Mouse (Mus musculus) brain, embryonic 14.5 days (tissue): Measurements from ENCODE around the gene Thsd4. TPM values are rescaled to one million over a fixed set of nuclear protein-coding genes. Genes with fewer than 3 reads are reported as not detected.
A peak's percentile ranks its signal among the peaks of the same experiment; 100 is the strongest.

Experiments used
- DNase-seq: peaks from one replicate; pipeline ENCODE4 v3.0.0-alpha.2; 2011; ENCODE audit warnings: low read depth
- CTCF ChIP-seq: fragments of 200-500 bp; IDR thresholded peaks from 2 replicates; pipeline ENCODE4 v1.5.1; 2012; ENCODE audit warnings: inconsistent platforms, mild to moderate bottlenecking, moderate library complexity, borderline replicate concordance; ENCODE audit not compliant: insufficient read depth, insufficient read length; ENCODE audit errors: extremely low read depth
- POLR2A ChIP-seq: fragments of 200-500 bp; IDR thresholded peaks from 2 replicates; pipeline ENCODE4 v1.6.1; 2012; ENCODE audit warnings: mild to moderate bottlenecking, inconsistent platforms, borderline replicate concordance; ENCODE audit not compliant: poor library complexity, insufficient read depth, insufficient read length, severe bottlenecking; ENCODE audit errors: extremely low read depth
- polyA plus RNA-seq: library from polyadenylated mRNA; depleted of rRNA; stranded (reverse); fragments of >200 nt; gene quantifications from 2 replicates; pipeline ENCODE4 v1.2.3, GENCODE M21; 2012

The Thsd4 gene
- polyA plus RNA-seq, 1 experiment, result 7.9 TPM

DNA sequence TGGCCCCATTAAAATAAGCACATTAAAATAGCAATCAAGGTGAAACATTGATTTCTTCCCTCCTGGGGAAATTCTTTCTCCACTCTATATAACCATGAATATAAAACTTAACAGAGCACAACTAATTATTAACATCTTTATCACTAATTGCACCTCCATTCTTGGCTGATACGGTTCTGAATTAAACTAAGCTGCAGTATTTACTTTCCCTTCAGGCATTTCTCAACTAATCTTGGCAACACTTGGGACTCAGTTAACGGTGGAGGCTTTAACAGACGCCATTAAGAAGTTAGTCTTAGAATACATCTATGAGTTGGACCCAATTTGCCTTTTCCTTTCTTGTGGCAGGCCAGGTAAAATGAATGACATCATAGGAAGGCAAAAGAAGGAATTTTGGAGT lies 125.8 kb downstream of the Thsd4 start:
- DNase-seq, result peak; percentile 26

DNA sequence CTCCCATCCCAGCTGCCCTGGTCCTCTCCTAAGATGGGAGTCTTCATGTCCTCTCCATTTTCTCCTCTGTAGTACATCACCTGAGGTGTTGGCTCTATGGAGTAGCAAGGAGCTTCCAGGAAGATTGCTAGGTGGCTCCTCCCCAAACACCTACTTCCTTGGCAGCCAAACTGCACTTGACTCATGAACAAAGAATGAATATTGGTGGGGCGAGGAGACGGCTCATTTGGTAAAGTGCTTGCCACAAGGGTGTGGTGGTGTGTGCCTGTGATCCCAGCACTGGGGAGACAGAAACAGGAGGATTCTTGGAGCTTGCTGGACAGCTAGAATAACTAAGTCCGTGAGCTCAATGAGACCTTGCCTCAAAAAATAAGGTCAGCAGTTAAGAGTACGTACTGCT lies 128.9 kb downstream of the Thsd4 start:
- DNase-seq, result no peak
- TF ChIP-seq CTCF, result no peak
- no peak for TF ChIP-seq POLR2A

More for the DNA sequence above, 125.8 kb downstream of the Thsd4 start:
- TF ChIP-seq POLR2A, result no peak
- TF ChIP-seq CTCF, result no peak

DNA sequence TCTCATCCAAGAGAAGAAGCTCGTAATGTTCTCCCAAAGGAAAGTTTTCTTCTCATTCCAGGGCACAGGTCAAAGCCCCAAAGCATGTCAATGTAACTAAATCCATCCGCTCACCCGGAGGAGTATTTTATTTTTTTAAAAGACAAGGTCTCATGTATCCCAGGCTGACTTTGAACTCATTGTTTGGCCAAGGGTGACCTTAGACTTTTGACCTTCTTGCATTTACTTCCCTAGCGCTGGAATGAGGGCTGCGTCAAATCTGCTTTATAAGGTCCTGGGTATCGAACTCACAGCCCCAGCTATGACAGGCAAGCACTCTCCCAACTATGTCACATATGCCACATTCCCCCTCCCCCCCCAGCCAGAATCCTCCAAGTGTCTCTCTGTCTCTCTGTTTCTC lies 137.1 kb downstream of the Thsd4 start:
- DNase-seq, result no peak
- TF ChIP-seq POLR2A (no peak), CTCF (no peak)

DNA sequence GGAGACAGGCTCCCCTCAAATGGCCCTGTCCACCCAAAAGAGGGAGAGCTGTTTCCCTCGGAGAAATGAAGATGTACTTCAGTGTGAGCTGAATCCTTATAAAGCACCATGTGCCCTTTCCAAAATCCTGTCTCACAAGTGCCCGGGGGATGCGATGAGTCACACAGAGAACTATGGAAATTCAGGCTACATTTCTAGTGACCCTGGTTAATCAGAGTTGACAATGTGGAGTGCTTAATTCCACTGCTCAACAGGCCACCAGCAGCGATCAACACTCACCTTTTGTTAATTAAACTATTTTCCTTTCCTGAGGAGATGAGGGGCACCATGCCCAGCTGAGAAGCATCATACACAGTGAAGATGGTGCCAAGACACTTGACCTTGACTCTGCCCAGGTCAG lies 138.9 kb downstream of the Thsd4 start:
- TF ChIP-seq CTCF (no peak), POLR2A (no peak)
- no peak for DNase-seq

DNA sequence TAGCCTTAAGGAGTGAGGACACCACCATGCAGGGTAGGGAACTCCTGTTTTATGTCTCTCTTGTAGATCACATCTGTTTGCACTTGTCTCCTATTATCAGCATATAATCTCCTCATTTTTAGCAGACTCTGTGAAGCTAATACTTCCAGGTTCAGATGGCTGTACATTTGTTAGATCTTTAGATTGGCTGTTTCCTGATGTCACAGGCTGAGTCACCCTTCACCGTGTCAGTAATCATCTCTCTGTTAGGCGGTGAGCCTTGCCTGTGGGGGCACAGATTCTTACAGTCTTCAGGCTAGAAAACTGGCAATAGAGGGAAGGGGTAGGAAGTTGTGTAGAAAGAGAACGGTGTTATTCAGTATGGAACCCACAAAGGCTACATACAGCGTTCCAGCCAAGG lies 139.3 kb downstream of the Thsd4 start:
- no peak for DNase-seq
- TF ChIP-seq CTCF (no peak), POLR2A (no peak)

DNA sequence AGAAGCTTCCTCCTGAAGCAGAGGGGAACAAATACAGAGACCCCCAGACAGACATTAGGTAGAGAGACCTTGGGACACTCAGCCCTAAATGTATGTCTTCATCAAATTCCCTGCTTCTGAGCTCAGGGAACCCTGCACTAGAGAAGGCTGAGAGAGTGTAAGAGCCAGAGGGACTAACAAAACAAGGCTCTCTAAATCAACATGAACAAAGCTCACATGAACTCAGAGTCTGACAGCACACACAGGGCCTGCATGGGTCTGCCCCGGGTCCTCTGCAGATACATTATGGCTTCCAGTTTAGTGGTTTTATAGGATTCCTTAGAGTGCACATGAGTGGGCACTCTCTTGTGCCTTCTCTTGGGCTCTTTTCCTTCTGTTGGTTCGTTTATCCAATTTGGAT lies 140.8 kb downstream of the Thsd4 start:
- TF ChIP-seq CTCF, result no peak
- no peak for TF ChIP-seq POLR2A
- no peak for DNase-seq

DNA sequence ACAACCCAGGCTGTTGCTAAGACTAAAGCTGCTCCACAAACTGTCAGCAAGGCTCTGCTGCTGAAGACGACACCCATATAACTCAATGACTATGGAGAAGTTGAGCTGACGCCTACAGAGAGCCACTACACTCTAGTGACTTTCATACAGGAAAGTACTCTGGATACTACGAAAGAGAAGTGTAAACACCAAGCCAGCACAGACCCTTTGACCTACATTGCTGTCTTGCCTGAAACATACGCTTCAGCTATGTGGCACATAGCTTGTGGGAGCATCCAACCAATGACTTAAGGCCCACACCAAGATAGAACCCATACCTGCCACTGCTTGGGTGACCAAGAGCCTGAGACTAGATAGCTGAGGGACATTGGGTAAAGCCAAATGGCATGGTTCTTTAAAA lies 141.3 kb downstream of the Thsd4 start:
- TF ChIP-seq CTCF (no peak), POLR2A (no peak)
- DNase-seq, result no peak

DNA sequence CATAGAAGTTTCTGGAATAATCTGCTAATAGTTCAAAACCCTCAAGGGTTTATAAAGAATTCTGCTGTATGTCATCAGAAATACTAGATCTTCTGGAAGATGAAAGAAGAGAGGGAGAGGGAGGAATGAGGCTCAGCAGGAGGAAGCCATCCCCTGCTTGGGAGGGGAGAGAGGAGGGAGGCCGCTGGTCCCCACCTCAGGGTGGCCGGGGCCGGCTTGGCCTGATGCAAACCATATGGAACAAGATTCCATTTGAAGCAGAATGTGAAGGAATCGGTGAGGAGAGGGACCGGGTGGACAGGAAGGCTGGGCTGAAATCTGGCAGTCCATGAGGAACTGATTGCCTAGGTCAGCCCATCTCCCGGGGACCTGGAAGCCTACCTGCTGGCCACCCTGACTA lies 143.6 kb downstream of the Thsd4 start:
- TF ChIP-seq POLR2A (no peak), CTCF (no peak)
- DNase-seq, result no peak

DNA sequence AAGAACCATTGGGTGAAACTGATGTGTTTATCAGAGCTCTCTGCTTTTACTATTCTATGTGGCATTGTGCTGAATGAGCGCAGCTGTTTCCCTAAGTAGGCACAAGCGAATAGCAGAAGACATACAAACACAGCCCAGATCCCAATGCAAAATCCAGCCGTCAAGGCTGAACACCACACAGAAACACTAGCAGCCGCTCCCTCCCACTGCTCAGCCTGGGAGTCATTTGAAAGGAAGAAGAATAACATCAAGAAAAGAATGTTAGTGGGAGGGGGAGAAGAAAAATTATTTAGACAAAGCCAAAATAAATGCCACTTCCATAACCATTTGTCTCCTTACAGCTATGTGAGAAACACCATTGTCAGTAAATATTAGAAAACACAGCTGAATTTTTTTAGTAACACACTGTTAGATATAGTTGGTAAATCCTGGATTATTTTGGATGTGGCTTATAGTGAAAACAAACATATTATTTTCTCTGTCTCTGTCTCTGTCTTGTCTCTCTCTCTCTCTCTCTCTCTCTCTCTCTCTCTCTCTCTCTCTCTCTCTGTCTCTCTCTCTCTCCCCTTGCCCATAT lies 148.6 kb downstream of the Thsd4 start:
- DNase-seq, result peak; percentile 54
- no peak for TF ChIP-seq CTCF
- no peak for TF ChIP-seq POLR2A

DNA sequence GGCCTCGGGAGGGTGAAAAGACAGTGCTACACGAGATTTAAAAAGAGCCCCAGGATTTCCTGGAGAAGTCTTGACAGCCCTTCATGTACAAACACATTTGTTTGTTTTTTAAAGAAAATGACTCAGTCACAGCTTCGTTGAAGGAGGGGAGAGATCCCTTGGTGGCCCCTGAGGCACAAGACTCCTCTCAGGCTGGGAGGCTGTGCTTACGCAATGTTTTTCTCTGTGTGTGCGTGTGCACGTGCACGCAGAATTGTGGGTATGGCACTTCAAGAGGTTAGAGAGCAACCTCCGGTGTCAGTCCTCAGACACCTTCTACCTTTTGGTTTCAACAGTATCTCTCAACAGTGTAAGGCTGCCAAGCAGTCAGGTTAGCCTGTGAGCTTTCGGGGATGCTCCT lies 153.3 kb downstream of the Thsd4 start:
- no peak for DNase-seq
- TF ChIP-seq CTCF (no peak), POLR2A (no peak)

DNA sequence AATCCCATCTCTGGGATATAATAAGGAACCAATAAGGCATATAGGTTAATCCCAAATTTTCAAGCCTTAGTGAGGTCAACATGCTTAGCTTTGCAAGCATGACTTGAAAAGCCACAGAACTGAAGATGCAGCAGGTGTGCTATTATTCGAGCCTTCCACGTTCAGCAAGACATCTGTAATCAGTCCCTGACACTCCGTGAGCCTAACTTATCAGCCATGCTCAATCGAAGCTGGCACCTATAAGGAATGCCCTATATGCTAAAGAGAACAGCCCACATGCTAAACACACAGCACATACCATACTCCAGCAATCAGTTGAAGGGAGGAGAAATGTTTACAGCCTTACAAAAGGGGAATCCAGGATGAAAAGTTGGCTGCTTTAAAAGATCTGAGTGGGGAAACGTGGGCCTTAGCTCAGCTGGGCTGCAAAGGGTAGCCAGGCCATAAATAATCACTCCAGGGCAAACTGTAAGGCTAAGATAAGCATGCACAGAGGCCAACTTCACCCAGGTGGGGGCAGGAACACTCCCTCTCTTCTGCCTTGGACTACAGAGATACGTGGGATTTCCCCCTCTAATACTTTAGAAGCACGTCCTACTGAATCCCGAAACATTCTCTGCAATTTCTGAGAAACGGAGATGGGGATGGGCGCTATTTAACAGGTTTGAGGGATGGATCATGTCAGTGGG lies 154.1 kb downstream of the Thsd4 start:
- DNase-seq, result no peak
- TF ChIP-seq POLR2A, result no peak
- TF ChIP-seq CTCF, result no peak

DNA sequence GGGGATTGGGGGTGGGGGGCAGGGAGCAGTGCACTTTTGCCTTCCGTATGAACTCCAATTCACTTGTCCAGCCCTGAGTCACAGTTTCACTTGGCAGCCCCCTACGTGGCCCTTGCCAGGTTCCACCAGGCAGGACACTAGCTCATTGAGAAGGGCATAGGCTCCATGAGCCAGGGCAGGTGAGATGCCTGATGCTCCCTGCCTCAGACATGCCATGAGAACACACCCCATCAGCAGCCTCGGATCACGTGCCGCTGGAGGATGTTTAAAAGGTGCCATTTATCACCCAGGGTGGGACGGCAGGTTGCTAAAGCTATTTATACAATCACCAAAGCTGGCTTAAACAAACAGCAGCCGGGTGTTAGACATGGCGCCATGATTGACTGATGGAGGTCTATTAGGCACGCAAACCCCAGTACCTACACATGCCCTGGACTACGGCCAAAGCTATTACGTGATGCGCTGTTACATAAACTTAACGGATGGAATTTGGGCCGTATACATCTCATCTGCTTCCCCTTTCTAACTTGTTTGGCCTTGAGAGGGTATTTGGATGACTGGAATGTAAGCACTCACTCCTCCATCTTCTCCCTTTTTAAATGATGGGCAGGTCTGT lies 157.6 kb downstream of the Thsd4 start:
- DNase-seq, result peak; percentile 38

More for the DNA sequence above, 157.6 kb downstream of the Thsd4 start:
- TF ChIP-seq CTCF, result no peak
